Mouse (Mus musculus) erythroblast, embryonic 14.5 days (primary cell): ENCODE results near the gene Hdac1. TPM values are rescaled to one million over a fixed set of nuclear protein-coding genes. Genes with fewer than 3 reads are reported as not detected.

Experiments
- H3K27me3 ChIP-seq: 2 replicates; pipeline ENCODE4 v1.6.1; 2012; ENCODE audit warnings: inconsistent platforms; ENCODE audit not compliant: control insufficient read depth
- H3K36me3 ChIP-seq: 2 replicates; pipeline ENCODE4 v1.6.1; 2012; ENCODE audit warnings: mild to moderate bottlenecking, inconsistent platforms; ENCODE audit not compliant: control insufficient read depth
- H3K4me1 ChIP-seq: 2 replicates; pipeline ENCODE4 v1.6.1; 2012; ENCODE audit warnings: inconsistent platforms; ENCODE audit not compliant: control insufficient read depth
- H3K4me3 ChIP-seq: replicated peaks from 2 replicates; pipeline ENCODE3; 2012; ENCODE audit warnings: moderate library complexity, mild to moderate bottlenecking, inconsistent platforms
- H3K9me3 ChIP-seq: 2 replicates; pipeline ENCODE4 v1.6.1; 2012; ENCODE audit warnings: low read length, inconsistent platforms, mixed read lengths; ENCODE audit not compliant: control insufficient read depth
- GATA1 ChIP-seq: IDR thresholded peaks from 2 replicates; pipeline ENCODE4 v1.6.1; 2012; ENCODE audit warnings: low read length, inconsistent platforms, mixed read lengths
- TAL1 ChIP-seq: IDR thresholded peaks from 3 replicates; pipeline ENCODE4 v1.6.1; 2012; ENCODE audit warnings: low read length, inconsistent platforms, mixed read lengths
- polyA plus RNA-seq: library from polyadenylated mRNA; stranded (reverse); fragments of >175 nt; gene quantifications from 2 replicates; pipeline ENCODE4 v1.2.3, GENCODE M21; 2012

The Hdac1 gene
- polyA plus RNA-seq, 1 experiment, result 9.2 TPM

- no peak for TF ChIP-seq GATA1
- TF ChIP-seq TAL1, result no peak
- Histone ChIP-seq H3K36me3 (peaks cover 41% of the 10 kb centered on the region), H3K4me3 (peak overlapping the region; percentile 64), H3K27me3 (peaks cover 45% of the 10 kb centered on the region), H3K4me1 (peaks cover 26% of the 10 kb centered on the region), H3K9me3 (no peaks in the 10 kb centered on the region)
Observed at GRCm38 (mm10) chr4:129514300-129514898, 28.1 kb downstream of the Hdac1 start.

- H3K4me3 ChIP-seq, result peak overlapping the region; percentile 64
- H3K9me3 ChIP-seq, result no peaks in the 10 kb centered on the region
- H3K36me3 ChIP-seq, result peaks cover 37% of the 10 kb centered on the region
- peaks cover 26% of the 10 kb centered on the region for H3K4me1 ChIP-seq
- TF ChIP-seq GATA1, result no peak
- no peak for TF ChIP-seq TAL1
- H3K27me3 ChIP-seq, result peaks cover 51% of the 10 kb centered on the region
Observed at GRCm38 (mm10) chr4:129513891-129514290, 28.6 kb downstream of the Hdac1 start.

GRCm38 (mm10) chr4:129513086-129513767, 29.3 kb downstream of the Hdac1 start, which contains the start of gene Marcksl1:
TSS of gene Marcksl1 (plus strand) at chr4:129513581.
- peaks cover 26% of the 10 kb centered on the region for H3K4me1 ChIP-seq
- H3K9me3 ChIP-seq, result no peaks in the 10 kb centered on the region
- no peak for TF ChIP-seq GATA1
- peak within 1 kb of the TSS; percentile 64 for H3K4me3 ChIP-seq
- H3K36me3 ChIP-seq, result peaks cover 30% of the 10 kb centered on the region
- H3K27me3 ChIP-seq, result peaks cover 52% of the 10 kb centered on the region

- TF ChIP-seq TAL1 (no peak), GATA1 (no peak)
- Histone ChIP-seq H3K27me3 (peaks cover 55% of the 10 kb centered on the region), H3K36me3 (peaks cover 14% of the 10 kb centered on the region), H3K4me3 (no peak overlapping the region), H3K9me3 (no peaks in the 10 kb centered on the region), H3K4me1 (peaks cover 24% of the 10 kb centered on the region)
Observed at GRCm38 (mm10) chr4:129511413-129512096, 31.0 kb downstream of the Hdac1 start.

GRCm38 (mm10) chr4:129510723-129511412, 31.6 kb downstream of the Hdac1 start:
- H3K36me3 ChIP-seq, result peaks cover 11% of the 10 kb centered on the region
- TF ChIP-seq GATA1, result no peak
- TF ChIP-seq TAL1, result no peak
- H3K27me3 ChIP-seq, result peaks cover 55% of the 10 kb centered on the region
- no peak overlapping the region for H3K4me3 ChIP-seq
- no peaks in the 10 kb centered on the region for H3K9me3 ChIP-seq
- peaks cover 23% of the 10 kb centered on the region for H3K4me1 ChIP-seq

GRCm38 (mm10) chr4:129509650-129510049, 32.9 kb downstream of the Hdac1 start:
- Histone ChIP-seq H3K27me3 (peaks cover 59% of the 10 kb centered on the region), H3K4me3 (no peak overlapping the region), H3K36me3 (peaks cover 2% of the 10 kb centered on the region), H3K4me1 (peaks cover 19% of the 10 kb centered on the region), H3K9me3 (no peaks in the 10 kb centered on the region)
- TF ChIP-seq GATA1 (no peak), TAL1 (no peak)

- TF ChIP-seq GATA1 (no peak), TAL1 (no peak)
- no peaks in the 10 kb centered on the region for H3K36me3 ChIP-seq
- peaks cover 13% of the 10 kb centered on the region for H3K4me1 ChIP-seq
- no peak overlapping the region for H3K4me3 ChIP-seq
- H3K27me3 ChIP-seq, result peaks cover 57% of the 10 kb centered on the region
- H3K9me3 ChIP-seq, result no peaks in the 10 kb centered on the region
Observed at GRCm38 (mm10) chr4:129508834-129509600, 33.5 kb downstream of the Hdac1 start.

- Histone ChIP-seq H3K4me1 (peaks cover 5% of the 10 kb centered on the region), H3K4me3 (no peak overlapping the region), H3K27me3 (peaks cover 57% of the 10 kb centered on the region), H3K36me3 (no peaks in the 10 kb centered on the region), H3K9me3 (no peaks in the 10 kb centered on the region)
- TF ChIP-seq GATA1, result no peak
Observed at GRCm38 (mm10) chr4:129508237-129508515, 34.3 kb downstream of the Hdac1 start.
